Mouse (Mus musculus) embryonic facial prominence, embryonic 12.5 days (tissue): ENCODE measurements around the gene Apom. TPM values are rescaled to one million over a fixed set of nuclear protein-coding genes. Genes with fewer than 3 reads are reported as not detected.
A peak's percentile ranks its signal among the peaks of the same experiment; 100 is the strongest.
"Not testable (repeated sequence)": the region's sequence is repeated elsewhere in the genome, so short reads cannot be mapped to it uniquely, and the experiment has no call there.

Experiments
- ATAC-seq: fragments of 200-750 bp; cut with Nextera tagmentation; 2 replicates; pipeline ENCODE4 v1.8.0; 2017; ENCODE audit not compliant: insufficient number of reproducible peaks, insufficient read depth, low FRiP score, low TSS enrichment
- H3K27ac ChIP-seq: fragments of 300-500 bp; sonication (generic); 2 replicates; pipeline ENCODE4 v1.5.1; 2016; ENCODE audit warnings: mild to moderate bottlenecking
- H3K27me3 ChIP-seq: fragments of 300-500 bp; sonication (generic); 2 replicates; pipeline ENCODE4 v1.6.1; 2016; ENCODE audit warnings: mild to moderate bottlenecking, moderate library complexity
- H3K36me3 ChIP-seq: fragments of 300-500 bp; sonication (generic); 2 replicates; pipeline ENCODE4 v1.6.1; 2016; ENCODE audit warnings: mild to moderate bottlenecking
- H3K4me1 ChIP-seq: fragments of 300-500 bp; sonication (generic); 2 replicates; pipeline ENCODE4 v1.6.1; 2016
- H3K4me2 ChIP-seq: fragments of 300-500 bp; sonication (generic); replicated peaks from 2 replicates; pipeline ENCODE4 v1.6.1; 2016; ENCODE audit warnings: mild to moderate bottlenecking, moderate library complexity
- H3K4me3 ChIP-seq: fragments of 300-500 bp; sonication (generic); 2 replicates; pipeline ENCODE4 v1.5.1; 2016; ENCODE audit warnings: mild to moderate bottlenecking
- H3K9ac ChIP-seq: fragments of 300-500 bp; sonication (generic); 2 replicates; pipeline ENCODE4 v1.6.1; 2016; ENCODE audit warnings: mild to moderate bottlenecking, moderate library complexity
- H3K9me3 ChIP-seq: fragments of 300-500 bp; sonication (generic); 2 replicates; pipeline ENCODE4 v1.6.1; 2016; ENCODE audit warnings: mild to moderate bottlenecking, moderate library complexity
- WGBS: fragments of 180-500 bp; shearing (Covaris S2); methylation state at CpG from one replicate; pipeline ENCODE4 v1.1.7; 2016; 5-methylcytosine and 5-hydroxymethylcytosine counted together
- polyA plus RNA-seq: library from polyadenylated mRNA; unstranded; fragments of >200 nt; fragmentation: Nextera tagmentation; extraction: Ambion mirVana; gene quantifications from 2 replicates; pipeline ENCODE4 v1.2.1, GENCODE M21; 2016

Gene Apom
- polyA plus RNA-seq, 1 experiment from 2014 or later: 0.49 TPM

DNA sequence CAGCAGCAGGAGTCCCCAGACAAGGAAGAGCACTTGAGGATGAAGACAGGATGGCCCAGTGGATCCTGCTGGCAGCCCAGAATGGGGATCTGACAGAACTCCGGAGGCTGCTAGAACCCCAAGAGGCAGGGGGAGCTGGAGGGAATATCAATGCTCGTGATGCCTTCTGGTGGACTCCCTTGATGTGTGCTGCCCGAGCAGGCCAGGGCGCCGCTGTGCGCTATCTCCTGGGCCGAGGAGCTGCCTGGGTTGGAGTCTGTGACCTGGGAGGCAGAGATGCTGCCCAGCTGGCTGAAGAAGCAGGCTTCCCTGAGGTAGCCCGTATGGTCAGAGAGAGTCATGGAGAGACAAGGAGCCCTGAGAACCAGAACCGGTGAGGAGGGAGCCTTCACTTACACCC is 8.6 kb downstream of the Apom start:
- not testable (repeated sequence) for H3K9ac ChIP-seq, H3K27me3 ChIP-seq, ATAC-seq, H3K4me3 ChIP-seq, H3K4me2 ChIP-seq, H3K9me3 ChIP-seq, H3K27ac ChIP-seq
- peaks cover 23% of the 10 kb centered on the region for H3K36me3 ChIP-seq
- WGBS: 89% methylated on average over 9 of the region's 9 CpGs
- peaks cover 29% of the 10 kb centered on the region for H3K4me1 ChIP-seq

DNA sequence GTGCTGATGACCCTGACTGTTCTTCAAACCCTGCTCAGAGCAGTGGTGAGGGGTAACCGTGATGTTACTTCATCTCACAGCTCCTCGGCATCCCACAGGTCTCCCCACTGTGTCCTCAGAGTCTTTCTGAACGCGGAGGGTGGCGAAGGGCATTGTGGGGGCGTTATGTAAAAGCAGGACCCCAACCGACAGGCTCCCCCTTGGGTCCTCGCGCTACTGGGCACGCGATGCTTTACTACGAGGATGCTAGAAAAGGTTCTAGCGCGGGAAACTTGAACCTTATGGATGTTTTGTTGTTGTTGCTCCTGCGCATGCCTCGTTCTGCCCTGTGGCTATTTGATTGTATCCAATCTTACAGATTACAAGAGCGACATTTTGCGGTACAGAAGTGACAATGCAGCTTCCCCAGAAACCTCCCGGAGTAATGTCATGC is 10.0 kb downstream of the Apom start, which contains the start of gene Csnk2b:
TSS of gene Csnk2b (minus strand) at position 183 of the 433 bp plus-strand sequence.
- peaks cover 21% of the 10 kb centered on the region for H3K4me1 ChIP-seq
- peak; percentile 32 for ATAC-seq
- peak within 1 kb of the TSS; percentile 92 for H3K27ac ChIP-seq
- no peaks in the 10 kb centered on the region for H3K27me3 ChIP-seq
- H3K4me2 ChIP-seq: peak within 1 kb of the TSS; percentile 90
- H3K9ac ChIP-seq: peak within 1 kb of the TSS; percentile 95
- H3K4me3 ChIP-seq: peak within 1 kb of the TSS; percentile 95
- peaks cover 34% of the 10 kb centered on the region for H3K36me3 ChIP-seq
- under 1% methylated on average over 19 of the region's 19 CpGs for WGBS
- no peaks in the 10 kb centered on the region for H3K9me3 ChIP-seq

DNA sequence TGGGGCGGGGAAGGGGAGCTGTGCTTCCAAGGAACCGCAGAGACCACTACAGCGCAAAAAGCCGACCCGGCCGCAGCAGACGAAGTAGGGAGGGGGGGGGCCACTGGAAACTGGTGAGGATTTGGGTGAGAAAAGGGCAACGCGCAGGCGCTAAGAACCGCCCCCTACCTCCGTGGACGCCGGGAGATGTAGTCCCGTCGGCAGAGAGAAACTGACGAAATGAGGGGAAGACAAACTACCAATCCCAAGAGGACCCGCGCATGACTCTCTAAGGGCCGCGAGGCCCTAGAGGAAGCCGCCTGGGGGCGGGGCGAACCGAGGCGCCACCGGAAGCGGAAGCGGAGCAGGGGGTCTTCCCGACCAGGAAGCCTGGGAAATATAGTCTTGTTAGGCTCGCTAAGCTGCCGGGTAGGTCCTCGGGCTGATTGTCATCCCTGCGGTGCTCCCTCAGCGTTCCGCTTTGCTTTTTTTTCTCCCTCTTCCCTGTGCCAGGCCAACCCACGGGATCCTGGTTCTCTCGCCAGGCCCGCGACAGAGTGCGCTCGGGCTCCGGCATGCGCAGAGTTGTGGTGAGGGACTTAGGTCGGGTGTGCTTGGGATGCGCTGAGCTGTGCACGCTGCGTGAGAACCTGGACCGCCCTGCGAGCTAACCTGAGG is 10.6 kb downstream of the Apom start, which contains the start of gene Gpank1:
TSS of gene Gpank1 (plus strand) at position 313 of the 657 bp plus-strand sequence.
- H3K4me3 ChIP-seq: peak within 1 kb of the TSS; percentile 95
- H3K9ac ChIP-seq: peak within 1 kb of the TSS; percentile 95
- no peaks in the 10 kb centered on the region for H3K9me3 ChIP-seq
- peaks cover 16% of the 10 kb centered on the region for H3K4me1 ChIP-seq
- H3K27me3 ChIP-seq: no peaks in the 10 kb centered on the region
- peak; percentile 94 for ATAC-seq
- WGBS: under 1% methylated on average over 50 of the region's 50 CpGs
- H3K36me3 ChIP-seq: peaks cover 38% of the 10 kb centered on the region
- H3K27ac ChIP-seq: peak within 1 kb of the TSS; percentile 92
- peak within 1 kb of the TSS; percentile 90 for H3K4me2 ChIP-seq

DNA sequence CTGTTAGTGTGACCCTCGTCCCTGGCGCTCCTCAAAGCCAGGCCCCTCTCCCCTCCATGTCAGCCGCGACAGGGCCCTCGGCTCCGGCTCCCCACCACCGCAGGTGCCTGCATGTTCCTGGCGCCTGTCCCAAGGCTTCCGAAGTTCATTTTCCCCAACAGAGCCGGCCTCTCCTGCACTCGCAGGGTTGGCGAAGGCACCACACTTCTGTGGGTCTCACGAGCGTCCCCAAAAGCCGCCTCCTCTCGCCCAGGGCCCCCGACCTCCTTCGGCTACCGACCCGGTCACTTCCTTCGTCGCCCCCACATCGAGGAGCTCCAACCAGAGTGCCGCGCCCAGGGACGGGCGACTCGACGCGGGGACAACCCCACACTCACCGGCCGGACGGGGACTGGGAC is 11.1 kb downstream of the Apom start:
- WGBS: 0% methylated on average over 33 of the region's 33 CpGs
- no peaks in the 10 kb centered on the region for H3K9me3 ChIP-seq
- peak overlapping the region; percentile 95 for H3K9ac ChIP-seq
- H3K4me1 ChIP-seq: peaks cover 16% of the 10 kb centered on the region
- peak overlapping the region; percentile 69 for H3K27ac ChIP-seq
- H3K27me3 ChIP-seq: no peaks in the 10 kb centered on the region
- H3K36me3 ChIP-seq: peaks cover 43% of the 10 kb centered on the region
- H3K4me3 ChIP-seq: peak overlapping the region; percentile 95
- ATAC-seq: no peak
- peak overlapping the region; percentile 90 for H3K4me2 ChIP-seq

DNA sequence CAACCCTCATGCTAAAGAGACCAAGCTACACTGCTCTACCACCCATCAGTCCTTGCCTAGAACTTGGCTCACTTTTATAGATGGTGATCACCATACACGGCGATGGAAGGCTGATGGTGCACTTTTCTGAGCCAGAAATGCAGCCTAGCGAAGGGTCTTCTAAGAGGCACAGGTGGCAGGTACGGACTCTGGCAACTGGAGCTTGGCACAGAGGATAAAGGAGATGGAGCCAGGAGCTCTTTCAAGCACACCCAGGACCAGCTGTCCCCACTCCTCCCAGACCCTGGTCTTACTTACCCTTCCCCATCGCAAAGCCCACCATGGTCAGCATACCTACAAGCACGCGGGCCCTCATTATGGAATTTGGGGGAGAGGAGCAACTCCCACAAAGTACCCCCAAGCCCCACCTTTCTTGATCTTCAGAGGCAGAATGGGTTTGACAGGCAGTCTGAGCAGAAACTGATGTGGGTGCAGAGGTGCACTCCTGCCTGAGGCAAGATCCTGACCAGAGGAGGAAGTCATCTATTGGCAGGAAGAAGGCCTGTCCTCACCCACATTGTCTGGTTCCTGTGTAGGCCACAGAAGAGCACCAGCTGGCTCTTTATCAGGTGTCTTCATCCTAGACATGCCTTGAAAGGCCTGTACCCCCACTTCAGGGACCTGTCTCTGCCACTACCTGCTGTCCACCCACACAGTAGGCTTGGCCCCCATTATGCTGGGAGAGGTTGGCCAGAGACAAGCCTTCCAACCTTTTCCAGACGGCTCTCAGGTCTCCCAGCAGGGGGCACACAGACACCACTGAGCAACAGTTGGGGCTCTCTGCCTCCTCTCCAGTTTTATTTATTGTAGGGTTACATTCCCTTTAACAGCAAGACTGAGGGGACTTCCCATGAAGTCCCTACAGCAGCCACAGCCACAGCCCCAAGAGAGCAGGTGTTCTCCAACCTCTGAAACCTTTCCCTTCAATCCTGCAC is 16.5 kb downstream of the Apom start, which contains the start of gene Ly6g5b:
TSS of gene Ly6g5b (minus strand) at position 383 of the 974 bp plus-strand sequence.
- no peaks in the 10 kb centered on the region for H3K27me3 ChIP-seq
- ATAC-seq: no peak
- no peaks in the 10 kb centered on the region for H3K9me3 ChIP-seq
- no peak within 1 kb of the TSS for H3K27ac ChIP-seq
- no peak within 1 kb of the TSS for H3K4me3 ChIP-seq
- peaks cover 42% of the 10 kb centered on the region for H3K36me3 ChIP-seq
- no peak within 1 kb of the TSS for H3K4me2 ChIP-seq
- H3K9ac ChIP-seq: no peak within 1 kb of the TSS
- 83% methylated on average over 8 of the region's 8 CpGs for WGBS
- H3K4me1 ChIP-seq: peaks cover 8% of the 10 kb centered on the region

DNA sequence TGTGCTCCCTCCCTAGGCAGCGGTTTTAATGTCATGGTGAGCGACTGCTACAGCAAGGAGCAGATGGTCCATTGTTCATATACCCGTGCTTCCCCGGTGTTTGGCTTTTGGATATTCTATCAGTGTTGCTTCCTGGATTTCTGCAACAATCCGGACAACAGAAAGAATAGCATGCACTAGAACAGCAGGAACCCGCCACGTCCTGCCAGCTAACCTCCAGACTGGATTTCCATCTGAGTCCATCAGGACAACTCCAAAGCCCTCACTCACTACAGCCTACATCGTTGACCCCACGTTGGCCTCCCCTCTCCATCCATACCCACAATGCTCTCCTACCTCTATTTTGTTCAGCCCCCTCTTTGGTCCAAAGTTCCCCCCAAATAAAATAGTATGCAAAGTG is 20.1 kb downstream of the Apom start:
- no peak overlapping the region for H3K27ac ChIP-seq
- H3K9ac ChIP-seq: no peak overlapping the region
- no peak for ATAC-seq
- H3K36me3 ChIP-seq: peaks cover 24% of the 10 kb centered on the region
- H3K4me1 ChIP-seq: no peaks in the 10 kb centered on the region
- 82% methylated on average over 9 of the region's 9 CpGs for WGBS
- H3K4me2 ChIP-seq: no peak overlapping the region
- no peak overlapping the region for H3K4me3 ChIP-seq
- no peaks in the 10 kb centered on the region for H3K27me3 ChIP-seq
- H3K9me3 ChIP-seq: no peaks in the 10 kb centered on the region

DNA sequence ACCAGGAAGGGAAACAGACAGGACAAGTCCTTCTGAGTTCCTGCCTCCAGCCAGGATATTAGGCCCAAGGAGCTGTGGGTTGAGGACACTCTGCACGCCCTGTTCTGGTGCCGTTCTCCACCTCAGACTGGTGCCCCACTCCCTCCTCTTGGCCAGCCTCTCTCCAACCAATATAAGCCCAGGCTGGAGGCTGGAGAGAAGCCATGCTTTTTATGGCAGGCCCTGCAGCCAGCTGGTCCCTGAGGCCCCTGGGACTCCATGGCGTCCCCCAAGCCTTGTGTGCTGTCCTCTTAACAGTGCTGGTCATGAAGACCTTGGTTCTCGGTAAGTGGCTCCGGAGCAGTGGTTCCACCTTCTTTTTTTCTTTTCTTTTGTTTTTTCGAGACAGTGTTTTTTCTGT is 23.8 kb downstream of the Apom start, which contains the start of gene Ly6g5c:
TSS of gene Ly6g5c (plus strand) at position 183 of the 400 bp plus-strand sequence.
- Histone ChIP-seq H3K9me3 (no peaks in the 10 kb centered on the region), H3K4me3 (no peak within 1 kb of the TSS), H3K4me1 (no peaks in the 10 kb centered on the region), H3K4me2 (no peak within 1 kb of the TSS), H3K27ac (no peak within 1 kb of the TSS), H3K27me3 (no peaks in the 10 kb centered on the region), H3K9ac (no peak within 1 kb of the TSS), H3K36me3 (peaks cover 6% of the 10 kb centered on the region; the same call in 1 of the 2 replicates)
- 80% methylated on average over 6 of the region's 6 CpGs for WGBS
- ATAC-seq: no peak

DNA sequence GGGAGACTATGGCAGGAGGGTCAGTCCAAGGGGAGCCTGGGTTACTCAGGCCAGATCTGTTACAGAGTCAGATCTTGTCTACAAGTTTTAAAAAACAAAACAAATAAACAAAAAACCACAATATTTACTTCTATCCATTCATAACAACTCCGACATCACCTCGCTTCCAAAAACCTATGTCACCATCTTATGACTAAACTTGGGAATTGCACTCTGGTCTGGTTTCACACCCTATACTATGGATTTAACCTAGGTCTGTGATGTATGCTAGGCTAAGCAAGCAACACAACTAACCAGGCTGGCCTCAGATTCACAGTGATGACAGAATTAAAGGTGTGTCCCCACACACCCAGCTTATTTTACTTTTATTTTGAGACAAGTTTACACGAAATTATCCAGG is 25.3 kb downstream of the Apom start:
- H3K27me3 ChIP-seq: no peaks in the 10 kb centered on the region
- H3K9me3 ChIP-seq: no peaks in the 10 kb centered on the region
- H3K4me2 ChIP-seq: no peak overlapping the region; the same call in 1 of the 2 replicates
- H3K36me3 ChIP-seq: peaks cover 22% of the 10 kb centered on the region
- H3K4me3 ChIP-seq: no peak overlapping the region
- no peak for ATAC-seq
- no peak overlapping the region for H3K9ac ChIP-seq
- H3K4me1 ChIP-seq: no peaks in the 10 kb centered on the region
- 64% methylated on average over 3 of the region's 3 CpGs for WGBS
- H3K27ac ChIP-seq: no peak overlapping the region

DNA sequence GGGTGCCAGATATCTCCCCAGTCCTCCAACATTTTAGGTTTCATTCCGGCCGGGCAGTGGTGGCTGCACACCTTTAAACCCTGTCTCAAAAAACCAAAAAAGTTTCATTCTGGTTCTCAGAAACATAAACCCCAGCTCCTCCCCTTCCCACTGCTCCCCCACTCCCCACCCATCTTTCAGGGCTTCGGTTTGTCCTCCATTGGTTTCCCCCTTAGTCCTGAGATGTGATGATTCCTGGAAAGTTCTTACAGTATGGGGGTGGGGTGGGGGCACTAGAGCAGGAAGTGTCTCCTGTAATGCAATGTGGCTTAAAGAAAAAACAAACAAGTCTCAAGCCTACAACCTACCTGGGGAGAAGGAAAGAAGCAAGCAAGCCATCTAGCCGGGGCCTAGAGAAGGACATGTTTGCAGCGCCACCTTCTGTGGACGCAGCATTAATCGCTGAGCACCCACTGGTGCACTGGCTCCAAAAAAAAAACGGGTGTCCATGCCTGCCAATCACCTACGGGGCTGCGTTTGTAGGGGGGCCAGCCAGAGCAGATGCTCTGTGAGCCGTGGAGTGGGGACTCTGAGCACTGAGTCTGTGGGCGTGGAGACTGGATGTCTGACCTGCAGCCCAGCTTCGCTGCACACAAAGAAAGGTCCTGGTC is 26.0 kb downstream of the Apom start:
- Histone ChIP-seq H3K4me3 (no peak overlapping the region), H3K36me3 (peaks cover 29% of the 10 kb centered on the region), H3K27ac (0 out of 2 replicates have a peak overlapping the region, but pooled peaks have one; percentile 11), H3K27me3 (no peaks in the 10 kb centered on the region), H3K4me1 (no peaks in the 10 kb centered on the region), H3K9me3 (no peaks in the 10 kb centered on the region), H3K4me2 (peak overlapping the region; percentile 23), H3K9ac (peak overlapping the region; percentile 24)
- WGBS: 25% methylated on average over 13 of the region's 13 CpGs
- no peak for ATAC-seq

DNA sequence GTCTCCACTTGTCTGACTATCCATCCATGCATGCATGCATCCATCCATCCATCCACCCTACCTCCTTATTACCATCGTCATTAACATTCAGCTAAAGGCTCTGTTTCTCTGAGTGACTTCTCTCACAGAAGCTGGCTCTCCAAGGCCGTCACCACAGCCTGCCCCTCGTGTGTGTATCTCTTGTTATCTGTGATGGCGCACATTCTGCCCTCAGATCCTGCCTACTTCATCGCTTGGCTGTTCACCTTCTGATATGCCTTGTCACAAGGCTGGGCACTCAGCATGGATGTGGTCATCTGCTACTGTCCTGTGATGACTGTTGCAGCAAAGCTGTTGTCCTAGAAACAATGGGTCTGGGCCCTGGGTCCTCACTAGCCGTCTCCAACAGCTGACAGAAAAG is 27.1 kb downstream of the Apom start:
- Histone ChIP-seq H3K27ac (no peak overlapping the region), H3K4me2 (no peak overlapping the region), H3K36me3 (peaks cover 40% of the 10 kb centered on the region), H3K9me3 (no peaks in the 10 kb centered on the region), H3K27me3 (no peaks in the 10 kb centered on the region), H3K4me1 (no peaks in the 10 kb centered on the region), H3K9ac (no peak overlapping the region), H3K4me3 (no peak overlapping the region)
- no peak for ATAC-seq
- 80% methylated on average over 6 of the region's 6 CpGs for WGBS

DNA sequence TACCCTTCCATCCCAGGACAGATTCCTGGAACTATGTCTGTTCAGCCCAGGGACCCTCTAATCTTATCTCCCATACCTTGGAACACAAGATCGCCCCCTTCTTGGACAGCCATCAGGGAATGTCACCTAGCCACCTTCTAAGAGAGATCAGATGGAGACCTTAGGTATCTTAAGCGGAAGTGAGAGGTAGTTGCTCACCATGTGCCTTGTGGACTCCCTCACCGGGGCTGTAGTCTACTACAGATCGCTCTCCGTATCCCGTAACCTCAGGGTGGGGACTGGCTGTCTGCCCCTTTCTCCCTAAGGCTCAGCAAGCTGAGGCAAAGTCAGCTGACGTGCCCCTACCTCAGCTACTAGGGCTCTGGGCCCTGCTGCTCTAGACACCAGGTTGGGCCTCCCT is 27.8 kb downstream of the Apom start:
- Histone ChIP-seq H3K27me3 (no peaks in the 10 kb centered on the region), H3K4me1 (no peaks in the 10 kb centered on the region), H3K4me2 (no peak overlapping the region), H3K9ac (no peak overlapping the region), H3K9me3 (no peaks in the 10 kb centered on the region), H3K36me3 (peaks cover 47% of the 10 kb centered on the region), H3K27ac (no peak overlapping the region), H3K4me3 (no peak overlapping the region)
- no peak for ATAC-seq
- WGBS: 85% methylated on average over 7 of the region's 7 CpGs
